In genomic region chr15:93089347-93089746, GRCm38 (mm10) we compare ENCODE assay signal across 8 mouse cellular contexts.
DNase-seq lines count a peak whose midpoint lies in the region; ATAC-seq and TF ChIP-seq lines count a peak whose summit lies in the region.

No protein-coding gene starts in this region.

- H3K9me3 ChIP-seq in intestine, embryonic 14.5 days (ENCODE audit: control insufficient read depth, low read length), result no peaks in the 10 kb centered on the region
- H3K9me3 ChIP-seq in intestine, embryonic 15.5 days, result no peaks in the 10 kb centered on the region
- H3K9me3 ChIP-seq in embryonic facial prominence, embryonic 14.5 days (ENCODE audit: control insufficient read depth, low read length), result no peaks in the 10 kb centered on the region
- no peaks in the 10 kb centered on the region for H3K9me3 ChIP-seq in limb, embryonic 10.5 days (replicated peaks)

- H3K9ac ChIP-seq in intestine, embryonic 14.5 days (ENCODE audit: low read length), result no peak overlapping the region
- no peak overlapping the region for H3K9ac ChIP-seq in intestine, embryonic 15.5 days
- no peak overlapping the region for H3K9ac ChIP-seq in embryonic facial prominence, embryonic 14.5 days (ENCODE audit: low read depth, low read length)

- WGBS in intestine, embryonic 14.5 days, result 31% methylated on average over 13 of the region's 13 CpGs
- 30% methylated on average over 13 of the region's 13 CpGs for WGBS in intestine, embryonic 15.5 days
- WGBS in bone marrow, adult 2 months, result 28% methylated on average over 13 of the region's 13 CpGs
- 29% methylated on average over 13 of the region's 13 CpGs for WGBS in embryonic facial prominence, embryonic 14.5 days
- 33% methylated on average over 13 of the region's 13 CpGs for WGBS in limb, embryonic 10.5 days

- peak; percentile 72 for TF ChIP-seq CTCF in bone marrow, adult 2 months (IDR thresholded peaks at IDR 0.05; ENCODE audit: control insufficient read depth, insufficient read depth, low read length)

- H3K36me3 ChIP-seq in intestine, embryonic 14.5 days (ENCODE audit: control insufficient read depth, insufficient read depth, low read length), result no peaks in the 10 kb centered on the region
- no peaks in the 10 kb centered on the region for H3K36me3 ChIP-seq in intestine, embryonic 15.5 days
- H3K36me3 ChIP-seq in embryonic facial prominence, embryonic 14.5 days (ENCODE audit: control insufficient read depth, insufficient read depth, low read length), result no peaks in the 10 kb centered on the region
- no peaks in the 10 kb centered on the region for H3K36me3 ChIP-seq in limb, embryonic 10.5 days

- no peaks in the 10 kb centered on the region for H3K4me1 ChIP-seq in intestine, embryonic 14.5 days (replicated peaks; ENCODE audit: control insufficient read depth, insufficient read depth, low read length)
- no peaks in the 10 kb centered on the region for H3K4me1 ChIP-seq in intestine, embryonic 15.5 days (replicated peaks)
- H3K4me1 ChIP-seq in bone marrow, adult 2 months (ENCODE audit: control insufficient read depth, insufficient read depth, low read length), result no peaks in the 10 kb centered on the region; the same call in 1 of the 2 replicates
- H3K4me1 ChIP-seq in embryonic facial prominence, embryonic 14.5 days (ENCODE audit: control insufficient read depth, insufficient read depth, low read length), result no peaks in the 10 kb centered on the region; the same call in 1 of the 2 replicates
- peaks cover 24% of the 10 kb centered on the region for H3K4me1 ChIP-seq in limb, embryonic 10.5 days

- peak; percentile 74 for DNase-seq in intestine, embryonic 14.5 days (ENCODE audit: low spot score)
- DNase-seq in embryonic facial prominence, embryonic 14.5 days (ENCODE audit: low spot score), result peak; percentile 11
- DNase-seq in kidney, adult 8-10 months, result peak; percentile 10 to 36
- peak; percentile 74 for DNase-seq in limb, embryonic 10.5 days (ENCODE audit: low spot score)
- peak; percentile 64 for DNase-seq in retina, embryonic 14.5 days (ENCODE audit: low spot score)
- DNase-seq in urinary bladder, adult 2 months (ENCODE audit: low spot score), result peak; percentile 23

- no peak for ATAC-seq in intestine, embryonic 14.5 days (replicated peaks; ENCODE audit: low FRiP score, low TSS enrichment, low read depth)
- no peak for ATAC-seq in intestine, embryonic 15.5 days
- ATAC-seq in embryonic facial prominence, embryonic 14.5 days (ENCODE audit: low read depth), result no peak

- no peaks in the 10 kb centered on the region for H3K27me3 ChIP-seq in intestine, embryonic 14.5 days (replicated peaks; ENCODE audit: control insufficient read depth, insufficient read depth, low read length)
- H3K27me3 ChIP-seq in intestine, embryonic 15.5 days (replicated peaks), result no peaks in the 10 kb centered on the region
- no peaks in the 10 kb centered on the region for H3K27me3 ChIP-seq in embryonic facial prominence, embryonic 14.5 days (replicated peaks; ENCODE audit: control insufficient read depth, insufficient read depth, low read length)
- no peaks in the 10 kb centered on the region for H3K27me3 ChIP-seq in limb, embryonic 10.5 days (ENCODE audit: low read depth, poor library complexity, severe bottlenecking)

- no peak overlapping the region for H3K4me2 ChIP-seq in intestine, embryonic 14.5 days (ENCODE audit: low read length)
- H3K4me2 ChIP-seq in intestine, embryonic 15.5 days (replicated peaks), result no peak overlapping the region
- no peak overlapping the region for H3K4me2 ChIP-seq in embryonic facial prominence, embryonic 14.5 days (ENCODE audit: low read depth, low read length)

- H3K27ac ChIP-seq in intestine, embryonic 14.5 days (ENCODE audit: low read depth), result no peak overlapping the region
- H3K27ac ChIP-seq in intestine, embryonic 15.5 days, result no peak overlapping the region
- no peak overlapping the region for H3K27ac ChIP-seq in bone marrow, adult 2 months (ENCODE audit: control insufficient read depth, insufficient read depth, low read depth, low read length, poor library complexity)
- no peak overlapping the region for H3K27ac ChIP-seq in embryonic facial prominence, embryonic 14.5 days (replicated peaks; ENCODE audit: low read depth, low read length)
- H3K27ac ChIP-seq in limb, embryonic 10.5 days, result no peak overlapping the region

- TF ChIP-seq POLR2A in bone marrow, adult 2 months (IDR thresholded peaks at IDR 0.05; ENCODE audit: borderline replicate concordance, control insufficient read depth, low read depth, low read length), result no peak

- no peak overlapping the region for H3K4me3 ChIP-seq in intestine, embryonic 14.5 days (ENCODE audit: low read depth, low read length)
- H3K4me3 ChIP-seq in intestine, embryonic 15.5 days (replicated peaks), result no peak overlapping the region
- H3K4me3 ChIP-seq in bone marrow, adult 2 months (replicated peaks; ENCODE audit: control insufficient read depth, low read depth, low read length), result no peak overlapping the region
- H3K4me3 ChIP-seq in embryonic facial prominence, embryonic 14.5 days (ENCODE audit: low read depth, low read length), result no peak overlapping the region
- H3K4me3 ChIP-seq in limb, embryonic 10.5 days, result no peak overlapping the region

Comparison
In these comparisons a context has a peak if more than half of its experiments do, and no peak if none do; other contexts are left out.
1. DNase-seq: peak in every context shown above with its lines; median percentile 74 in intestine, embryonic 14.5 days; 74 in limb, embryonic 10.5 days; 64 in retina, embryonic 14.5 days; 23 in kidney, adult 8-10 months; 23 in urinary bladder, adult 2 months; 11 in embryonic facial prominence, embryonic 14.5 days.